Comparison of ENCODE assay signal across 36 mouse cellular contexts in the genomic region with DNA sequence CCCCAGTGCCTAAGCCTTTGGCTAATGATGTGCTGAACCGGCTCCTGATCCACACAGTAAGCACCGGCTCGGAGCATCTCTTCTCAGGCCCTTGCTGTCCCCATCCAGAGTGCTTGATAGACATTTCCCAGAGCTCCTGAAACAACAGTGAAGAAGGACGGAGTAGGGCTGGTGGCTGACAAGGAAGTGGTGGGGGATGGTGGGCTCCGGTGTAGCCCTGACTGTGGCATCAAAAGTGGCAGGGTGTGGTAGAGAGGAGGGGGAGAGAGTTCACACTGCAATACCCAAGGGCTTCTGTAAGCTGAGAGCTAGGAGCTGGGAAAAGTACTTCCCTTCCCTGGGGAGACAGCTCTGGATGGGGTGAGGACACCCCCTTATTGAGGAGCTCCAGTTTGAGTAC. TPM values are rescaled to one million over a fixed set of nuclear protein-coding genes. Genes with fewer than 3 reads are reported as not detected.
"Had no signal": no experiment of that assay in that cellular context is flagged by ENCODE, and none has a peak within 500 bp of the region (broad histone marks: within the 10 kb centered on the region; RNA-seq: fewer than 3 reads in every experiment).

No protein-coding gene starts in this region.

- H3K4me1 ChIP-seq: hindbrain, embryonic 10.5 days; hindbrain, embryonic 12.5 days; hindbrain, embryonic 15.5 days; intestine, embryonic 15.5 days; kidney, embryonic 15.5 days had no signal

- H3K36me3 ChIP-seq: heart, embryonic 10.5 days; heart, embryonic 13.5 days; heart, embryonic 15.5 days; hindbrain, embryonic 10.5 days; hindbrain, embryonic 12.5 days; hindbrain, embryonic 13.5 days; hindbrain, embryonic 15.5 days; intestine, embryonic 15.5 days; kidney, embryonic 15.5 days had no signal

- H3K9me3 ChIP-seq: heart, embryonic 10.5 days; heart, embryonic 13.5 days; heart, embryonic 15.5 days; hindbrain, embryonic 10.5 days; hindbrain, embryonic 12.5 days; hindbrain, embryonic 13.5 days; hindbrain, embryonic 15.5 days; intestine, embryonic 15.5 days; kidney, embryonic 15.5 days had no signal

- H3K27ac ChIP-seq: heart, embryonic 10.5 days; heart, embryonic 13.5 days; heart, embryonic 15.5 days; hindbrain, embryonic 10.5 days; hindbrain, embryonic 12.5 days; hindbrain, embryonic 13.5 days; hindbrain, embryonic 14.5 days; hindbrain, embryonic 15.5 days; hindbrain, postnatal 0 days; intestine, embryonic 15.5 days; kidney, embryonic 15.5 days; kidney, postnatal 0 days; layer of hippocampus, adult 2 months; left cerebral cortex, adult 2 months had no signal

- H3K4me2 ChIP-seq: heart, embryonic 11.5 days; heart, embryonic 13.5 days; heart, embryonic 15.5 days; hindbrain, embryonic 12.5 days; hindbrain, embryonic 13.5 days; hindbrain, embryonic 14.5 days; hindbrain, embryonic 15.5 days; intestine, embryonic 15.5 days; kidney, embryonic 15.5 days had no signal

- ATAC-seq: hindbrain, embryonic 16.5 days; hindbrain, postnatal 0 days; inflammation-experienced regulatory T-cells, adult 6 months; intestine, embryonic 15.5 days; intestine, embryonic 16.5 days; intestine, postnatal 0 days had no signal

- H3K4me3 ChIP-seq: heart, embryonic 10.5 days; heart, embryonic 13.5 days; heart, embryonic 15.5 days; hindbrain, embryonic 10.5 days; hindbrain, embryonic 12.5 days; hindbrain, embryonic 13.5 days; hindbrain, embryonic 15.5 days; intestine, embryonic 15.5 days; kidney, embryonic 15.5 days; layer of hippocampus, adult 2 months; left cerebral cortex, adult 2 months had no signal

- H3K27me3 ChIP-seq: hindbrain, embryonic 12.5 days; hindbrain, embryonic 13.5 days; hindbrain, embryonic 15.5 days; intestine, embryonic 15.5 days; kidney, embryonic 15.5 days had no signal

- H3K9ac ChIP-seq: heart, embryonic 13.5 days; heart, embryonic 15.5 days; hindbrain, embryonic 12.5 days; hindbrain, embryonic 13.5 days; hindbrain, embryonic 14.5 days; hindbrain, embryonic 15.5 days; intestine, embryonic 15.5 days; kidney, embryonic 15.5 days had no signal

- DNase-seq: heart, postnatal 10 days; heart, postnatal 14 days; heart, postnatal 36 days; heart, postnatal 4 days; kidney, adult 11 months; kidney, adult 18-20 months; kidney, adult 2 months; kidney, adult 8-10 months; kidney, adult 9 months; kidney, postnatal 10 days; kidney, postnatal 14 days; kidney, postnatal 25 days; kidney, postnatal 36 days; kidney, postnatal 4 days; layer of hippocampus, adult 9-11 months; layer of hippocampus, postnatal 36 days had no signal

RNA-seq across cellular contexts. Expression of a gene that starts 47.8 kb away (rescaled TPM):
- total RNA-seq: hematopoietic stem cell, adult 5-6 weeks had no signal
- polyA plus RNA-seq: inflammation-experienced regulatory T-cells, adult 6 months had no signal
